Mouse (Mus musculus) liver, embryonic 14.5 days (tissue): Measurements from ENCODE around the gene Pinlyp. TPM values are rescaled to one million over a fixed set of nuclear protein-coding genes. Genes with fewer than 3 reads are reported as not detected.
"Not testable (repeated sequence)": the region's sequence is repeated elsewhere in the genome, so short reads cannot be mapped to it uniquely, and the experiment has no call there.

Experiments used
- ATAC-seq: fragments of 200-750 bp; cut with Nextera tagmentation; 2 replicates; pipeline ENCODE4 v1.8.0; 2017; ENCODE audit warnings: moderate number of reproducible peaks, mild to moderate bottlenecking, moderate library complexity; ENCODE audit not compliant: insufficient read depth
- DNase-seq, 3 experiments: peaks; one replicate each; pipeline ENCODE4 v3.0.0-alpha.2; 2012 to 2013; ENCODE audit warnings: low read depth in 3 of 3, low spot score in 3 of 3
- H3K27ac ChIP-seq: fragments of 300-500 bp; sonication (generic); 2 replicates; pipeline ENCODE4 v1.5.1; 2014; ENCODE audit warnings: moderate library complexity, mild to moderate bottlenecking, control low read depth, inconsistent platforms
- H3K27me3 ChIP-seq: fragments of 300-500 bp; sonication (generic); 2 replicates; pipeline ENCODE4 v1.6.1; 2014; ENCODE audit warnings: mild to moderate bottlenecking, low read length, moderate library complexity; ENCODE audit not compliant: control insufficient read depth, insufficient read depth
- H3K36me3 ChIP-seq: fragments of 300-500 bp; sonication (generic); replicated peaks from 2 replicates; pipeline ENCODE4 v1.6.1; 2014; ENCODE audit warnings: low read depth; ENCODE audit not compliant: control insufficient read depth, insufficient read depth
- H3K4me1 ChIP-seq, 2 experiments: fragments of 200-500 bp in 1 of 2; fragments of 300-500 bp in 1 of 2; sonication (generic) in 1 of 2; replicated peaks; 2 replicates each; pipeline ENCODE4 v1.6.1; 2012 to 2014; ENCODE audit warnings: antibody characterized with exemption in 1 of 2, inconsistent platforms in 1 of 2, low read length in 1 of 2; ENCODE audit not compliant: control insufficient read depth in 2 of 2, insufficient read depth in 2 of 2
- H3K4me2 ChIP-seq: fragments of 300-500 bp; sonication (generic); 2 replicates; pipeline ENCODE4 v1.6.1; 2014; ENCODE audit warnings: low read depth, mild to moderate bottlenecking, control low read depth, moderate library complexity
- H3K4me3 ChIP-seq, 2 experiments: fragments of 200-500 bp in 1 of 2; fragments of 300-500 bp in 1 of 2; sonication (generic) in 1 of 2; 2 replicates each; pipeline ENCODE4 v1.5.1; 2012 to 2014; ENCODE audit warnings: low read depth in 2 of 2, low read length in 2 of 2, mild to moderate bottlenecking in 2 of 2, control low read depth in 1 of 2, inconsistent platforms in 1 of 2, moderate library complexity in 1 of 2; ENCODE audit not compliant: insufficient read depth in 1 of 2
- H3K9ac ChIP-seq: fragments of 300-500 bp; sonication (generic); replicated peaks from 2 replicates; pipeline ENCODE4 v1.6.1; 2014; ENCODE audit warnings: mild to moderate bottlenecking, control low read depth, moderate library complexity
- H3K9me3 ChIP-seq: fragments of 300-500 bp; sonication (generic); 2 replicates; pipeline ENCODE4 v1.6.1; 2016; ENCODE audit warnings: low read length, mixed read lengths; ENCODE audit not compliant: control insufficient read depth
- CTCF ChIP-seq: IDR thresholded peaks from 2 replicates; pipeline ENCODE4 v1.5.1; 2016; ENCODE audit warnings: antibody characterized with exemption, low read depth, control low read depth
- EP300 ChIP-seq: IDR thresholded peaks from 2 replicates; pipeline ENCODE4 v1.6.1; 2016; ENCODE audit warnings: antibody characterized with exemption, low read depth
- WGBS: fragments of 180-500 bp; shearing (Covaris S2); extraction: QIAGEN DNeasy Blood & Tissue Kit; methylation state at CpG from one replicate; pipeline ENCODE4 v1.1.7; 2014; ENCODE audit not compliant: insufficient replicate concordance; 5-methylcytosine and 5-hydroxymethylcytosine counted together
- polyA plus RNA-seq, 2 experiments: library from polyadenylated mRNA; depleted of rRNA in 1 of 2; stranded (reverse) in 1 of 2; unstranded in 1 of 2; fragments of >200 nt; fragmentation: Nextera tagmentation in 1 of 2; extraction: Ambion mirVana in 1 of 2; gene quantifications; 2 replicates each; pipeline versions ENCODE4 v1.2.1 to v1.2.3; 2012 to 2014

Gene Pinlyp
- polyA plus RNA-seq, 2 experiments: not detected

GRCm38 (mm10) chr7:24519130-24519529 is 26.8 kb downstream of the Pinlyp start:
- 48% methylated on average over 3 of the region's 3 CpGs for WGBS
- no peak for ATAC-seq
- no peaks in the 10 kb centered on the region for H3K36me3 ChIP-seq
- no peak for DNase-seq
- no peak overlapping the region for H3K27ac ChIP-seq
- H3K27me3 ChIP-seq: no peaks in the 10 kb centered on the region; the same call in 1 of the 2 replicates
- no peaks in the 10 kb centered on the region for H3K9me3 ChIP-seq
- H3K9ac ChIP-seq: no peak overlapping the region
- no peaks in the 10 kb centered on the region for H3K4me1 ChIP-seq
- H3K4me3 ChIP-seq: no peak overlapping the region
- H3K4me2 ChIP-seq: no peak overlapping the region
- TF ChIP-seq CTCF (no peak), EP300 (no peak)

GRCm38 (mm10) chr7:24517654-24518053 is 28.3 kb downstream of the Pinlyp start:
- H3K4me1 ChIP-seq: no peaks in the 10 kb centered on the region
- DNase-seq (no peak), ATAC-seq (no peak)
- no peak overlapping the region for H3K4me2 ChIP-seq
- H3K9ac ChIP-seq: no peak overlapping the region
- WGBS: 61% methylated on average over 6 of the region's 6 CpGs
- no peaks in the 10 kb centered on the region for H3K36me3 ChIP-seq
- H3K27me3 ChIP-seq: no peaks in the 10 kb centered on the region
- H3K27ac ChIP-seq: no peak overlapping the region
- no peaks in the 10 kb centered on the region for H3K9me3 ChIP-seq
- no peak overlapping the region for H3K4me3 ChIP-seq
- no peak for TF ChIP-seq CTCF
- TF ChIP-seq EP300: no peak

- H3K27ac ChIP-seq: no peak overlapping the region
- WGBS: 52% methylated on average over 5 of the region's 5 CpGs
- H3K36me3 ChIP-seq: no peaks in the 10 kb centered on the region
- no peaks in the 10 kb centered on the region for H3K27me3 ChIP-seq
- DNase-seq (no peak), ATAC-seq (no peak)
- no peak overlapping the region for H3K4me2 ChIP-seq
- H3K9me3 ChIP-seq: no peaks in the 10 kb centered on the region
- H3K4me3 ChIP-seq: no peak overlapping the region
- no peaks in the 10 kb centered on the region for H3K4me1 ChIP-seq
- H3K9ac ChIP-seq: no peak overlapping the region
- no peak for TF ChIP-seq CTCF
- TF ChIP-seq EP300: no peak
Measured at GRCm38 (mm10) chr7:24517077-24517476, 28.8 kb downstream of the Pinlyp start.

GRCm38 (mm10) chr7:24516319-24516718 is 29.6 kb downstream of the Pinlyp start:
- not testable (repeated sequence) for ATAC-seq, DNase-seq, H3K27me3 ChIP-seq, H3K36me3 ChIP-seq, H3K4me3 ChIP-seq, H3K4me2 ChIP-seq, H3K9ac ChIP-seq, H3K27ac ChIP-seq, H3K9me3 ChIP-seq, H3K4me1 ChIP-seq
- peak; percentile 38 for TF ChIP-seq CTCF
- WGBS: 60% methylated on average over 8 of the region's 8 CpGs

- H3K4me2 ChIP-seq: no peak within 1 kb of the TSS
- no peaks in the 10 kb centered on the region for H3K27me3 ChIP-seq
- H3K4me3 ChIP-seq: no peak within 1 kb of the TSS
- no peak within 1 kb of the TSS for H3K9ac ChIP-seq
- H3K4me1 ChIP-seq: peaks cover 0 to 4% of the 10 kb centered on the region in 2 experiments; a peak in 3 of 4 replicates
- no peaks in the 10 kb centered on the region for H3K36me3 ChIP-seq
- no peaks in the 10 kb centered on the region for H3K9me3 ChIP-seq
- TF ChIP-seq EP300: no peak
- TF ChIP-seq CTCF: no peak
- WGBS: 66% methylated on average over 7 of the region's 7 CpGs
- no peak within 1 kb of the TSS for H3K27ac ChIP-seq
- DNase-seq: no peak
- ATAC-seq: no peak
Measured at GRCm38 (mm10) chr7:24512355-24512754, 33.6 kb downstream of the Pinlyp start, which contains the start of gene AC161166.1. AC161166.1 (minus strand) TSS chr7:24512455.
